Mouse (Mus musculus): Measurements from ENCODE around the gene Hoxc12. TPM values are rescaled to one million over a fixed set of nuclear protein-coding genes. Genes with fewer than 3 reads are reported as not detected.

The Hoxc12 gene
- polyA plus RNA-seq, 1 experiment, result not detected

GRCm38 (mm10) chr15:102983716-102984115 lies 47.2 kb downstream of the Hoxc12 start:
- peaks cover 42% of the 10 kb centered on the region for H3K27me3 ChIP-seq (ENCODE audit: control insufficient read depth, insufficient read depth, low read length)
- WGBS, result 17% methylated on average over 12 of the region's 12 CpGs

GRCm38 (mm10) chr15:102984521-102984920 lies 48.0 kb downstream of the Hoxc12 start:
- peaks cover 37% of the 10 kb centered on the region for H3K27me3 ChIP-seq (ENCODE audit: control insufficient read depth, insufficient read depth, low read length)
- 33% methylated on average over 10 of the region's 10 CpGs for WGBS
- DNase-seq (ENCODE audit: low read depth in 1 of 2, low spot score in 2 of 2), result no peak

More at GRCm38 (mm10) chr15:102983716-102984115, 47.2 kb downstream of the Hoxc12 start:
- Histone ChIP-seq H3K4me1 (ENCODE audit: control insufficient read depth, insufficient read depth, insufficient read length) (peaks cover 6% of the 10 kb centered on the region), H3K4me3 (ENCODE audit: extremely low read depth, insufficient read depth, insufficient read length) (no peak overlapping the region), H3K36me3 (ENCODE audit: control insufficient read depth, insufficient read depth, low read length) (no peaks in the 10 kb centered on the region), H3K27ac (ENCODE audit: insufficient read depth, low read length) (no peak overlapping the region)
- TF ChIP-seq CTCF (IDR thresholded peaks at IDR 0.05; ENCODE audit: extremely low read depth, insufficient read depth, insufficient read length, insufficient replicate concordance), result no peak
- TF ChIP-seq POLR2A (IDR thresholded peaks at IDR 0.05; ENCODE audit: low read depth, low read length), result no peak
- DNase-seq (ENCODE audit: low read depth in 1 of 2, low spot score in 2 of 2), result no peak

GRCm38 (mm10) chr15:102984925-102985324 lies 48.4 kb downstream of the Hoxc12 start:
- TF ChIP-seq CTCF (IDR thresholded peaks at IDR 0.05; ENCODE audit: extremely low read depth, insufficient read depth, insufficient read length, insufficient replicate concordance) (no peak), POLR2A (IDR thresholded peaks at IDR 0.05; ENCODE audit: low read depth, low read length) (no peak)
- H3K27me3 ChIP-seq (ENCODE audit: control insufficient read depth, insufficient read depth, low read length), result peaks cover 35% of the 10 kb centered on the region
- H3K4me3 ChIP-seq (ENCODE audit: extremely low read depth, insufficient read depth, insufficient read length), result no peak overlapping the region
- no peaks in the 10 kb centered on the region for H3K36me3 ChIP-seq (ENCODE audit: control insufficient read depth, insufficient read depth, low read length)
- 34% methylated on average over 3 of the region's 3 CpGs for whole genome bisulfite sequencing
- H3K4me1 ChIP-seq (ENCODE audit: control insufficient read depth, insufficient read depth, insufficient read length), result peaks cover 6% of the 10 kb centered on the region
- H3K27ac ChIP-seq (ENCODE audit: insufficient read depth, low read length), result no peak overlapping the region
- no peak for DNase-seq (ENCODE audit: low read depth in 1 of 2, low spot score in 2 of 2)

More at GRCm38 (mm10) chr15:102984521-102984920, 48.0 kb downstream of the Hoxc12 start:
- H3K27ac ChIP-seq (ENCODE audit: insufficient read depth, low read length), result no peak overlapping the region
- no peak overlapping the region for H3K4me3 ChIP-seq (ENCODE audit: extremely low read depth, insufficient read depth, insufficient read length)
- TF ChIP-seq CTCF (IDR thresholded peaks at IDR 0.05; ENCODE audit: extremely low read depth, insufficient read depth, insufficient read length, insufficient replicate concordance) (no peak), POLR2A (IDR thresholded peaks at IDR 0.05; ENCODE audit: low read depth, low read length) (no peak)
- H3K36me3 ChIP-seq (ENCODE audit: control insufficient read depth, insufficient read depth, low read length), result no peaks in the 10 kb centered on the region
- peaks cover 6% of the 10 kb centered on the region for H3K4me1 ChIP-seq (ENCODE audit: control insufficient read depth, insufficient read depth, insufficient read length)

- no peak overlapping the region for H3K4me3 ChIP-seq (ENCODE audit: extremely low read depth, insufficient read depth, insufficient read length)
- no peaks in the 10 kb centered on the region for H3K4me1 ChIP-seq (ENCODE audit: control insufficient read depth, insufficient read depth, insufficient read length)
- DNase-seq (ENCODE audit: low read depth in 1 of 2, low spot score in 2 of 2), result peak; percentile 44 to 76
- 6% methylated on average over 21 of the region's 21 CpGs for WGBS
- no peak overlapping the region for H3K27ac ChIP-seq (ENCODE audit: insufficient read depth, low read length)
- TF ChIP-seq POLR2A (IDR thresholded peaks at IDR 0.05; ENCODE audit: low read depth, low read length), result no peak
- peak; percentile 89; the same call in 1 of the 2 replicates for TF ChIP-seq CTCF (IDR thresholded peaks at IDR 0.05; ENCODE audit: extremely low read depth, insufficient read depth, insufficient read length, insufficient replicate concordance)
- peaks cover 27% of the 10 kb centered on the region for H3K27me3 ChIP-seq (ENCODE audit: control insufficient read depth, insufficient read depth, low read length)
- no peaks in the 10 kb centered on the region for H3K36me3 ChIP-seq (ENCODE audit: control insufficient read depth, insufficient read depth, low read length)
Observed at GRCm38 (mm10) chr15:102987124-102987833, 50.7 kb downstream of the Hoxc12 start.

- WGBS, result 51% methylated on average over 5 of the region's 5 CpGs
- H3K27ac ChIP-seq (ENCODE audit: insufficient read depth, low read length), result no peak overlapping the region
- DNase-seq (ENCODE audit: low read depth in 1 of 2, low spot score in 2 of 2), result no peak
- no peak overlapping the region for H3K4me3 ChIP-seq (ENCODE audit: extremely low read depth, insufficient read depth, insufficient read length)
- H3K36me3 ChIP-seq (ENCODE audit: control insufficient read depth, insufficient read depth, low read length), result no peaks in the 10 kb centered on the region
- no peaks in the 10 kb centered on the region for H3K4me1 ChIP-seq (ENCODE audit: control insufficient read depth, insufficient read depth, insufficient read length)
- H3K27me3 ChIP-seq (ENCODE audit: control insufficient read depth, insufficient read depth, low read length), result peaks cover 28% of the 10 kb centered on the region
- TF ChIP-seq CTCF (IDR thresholded peaks at IDR 0.05; ENCODE audit: extremely low read depth, insufficient read depth, insufficient read length, insufficient replicate concordance), result no peak
- no peak for TF ChIP-seq POLR2A (IDR thresholded peaks at IDR 0.05; ENCODE audit: low read depth, low read length)
Observed at GRCm38 (mm10) chr15:102988078-102988477, 51.5 kb downstream of the Hoxc12 start.

Other genes starting within 250 kb of the Hoxc12 start
- gene Calcoco1, start 214.6 kb upstream of the Hoxc12 start, polyA plus RNA-seq (2012; rRNA removed), result 29.6 and 34.9 TPM in 2 replicates
- gene Hoxc13, start 15.7 kb upstream of the Hoxc12 start, polyA plus RNA-seq (2012; rRNA removed), result not detected in 2 replicates
- gene Hoxc11, start 17.7 kb downstream of the Hoxc12 start, polyA plus RNA-seq (2012; rRNA removed), result not detected in 2 replicates
- not detected in 2 replicates for gene Hoxc10, start 30.0 kb downstream of the Hoxc12 start, polyA plus RNA-seq (2012; rRNA removed)
- 0.05 TPM in 1 of 2 replicates, not detected in the other for gene Hoxc5, start 30.7 kb downstream of the Hoxc12 start, polyA plus RNA-seq (2012; rRNA removed)
- 0.05 TPM in 1 of 2 replicates, not detected in the other for gene Hoxc9, start 39.7 kb downstream of the Hoxc12 start, polyA plus RNA-seq (2012; rRNA removed)
- not detected in 2 replicates for gene Hoxc8, start 53.9 kb downstream of the Hoxc12 start, polyA plus RNA-seq (2012; rRNA removed)
- gene Hoxc6, start 61.5 kb downstream of the Hoxc12 start, polyA plus RNA-seq (2012; rRNA removed), result 0.07 TPM in 1 of 2 replicates, not detected in the other
- 0.13 and 0.25 TPM in 2 replicates for gene Hoxc4, start 82.2 kb downstream of the Hoxc12 start, polyA plus RNA-seq (2012; rRNA removed)
- gene Smug1, start 230.3 kb downstream of the Hoxc12 start, polyA plus RNA-seq (2012; rRNA removed), result 10.6 and 12.5 TPM in 2 replicates